In genomic region chr12:112542920-112543300, GRCm38 (mm10) we compare ENCODE assay signal across 8 mouse cellular contexts. TPM values are rescaled to one million over a fixed set of nuclear protein-coding genes. Genes with fewer than 3 reads are reported as not detected.
DNase-seq lines count a peak whose midpoint lies in the region; ATAC-seq lines count a peak whose summit lies in the region.

No protein-coding gene starts in this region.

- no peak overlapping the region for H3K4me3 ChIP-seq in intestine, embryonic 15.5 days (replicated peaks)
- peak overlapping the region; percentile 9; the same call in 1 of the 2 replicates for H3K4me3 ChIP-seq in midbrain, embryonic 10.5 days

- H3K4me2 ChIP-seq in intestine, embryonic 15.5 days (replicated peaks): no peak overlapping the region

- no peaks in the 10 kb centered on the region for H3K36me3 ChIP-seq in intestine, embryonic 15.5 days
- no peaks in the 10 kb centered on the region for H3K36me3 ChIP-seq in midbrain, embryonic 10.5 days

- WGBS in intestine, embryonic 15.5 days: 5% methylated on average over 11 of the region's 11 CpGs
- 5% methylated on average over 11 of the region's 11 CpGs for WGBS in midbrain, embryonic 10.5 days

- intact Hi-C loops in gastrocnemius, postnatal 36 days (cut with DNase I): loop anchor here (2.0 to 10.0 kb wide), 3 partner anchors 131 to 428 kb away; no protein-coding TSS in a partner anchor
- intact Hi-C loops in left cerebral cortex, postnatal 10 days (cut with DNase I): loop anchor here (1.0 to 5.0 kb wide), 3 partner anchors 46 to 431 kb away; no protein-coding TSS in a partner anchor

- H3K9me3 ChIP-seq in intestine, embryonic 15.5 days: no peaks in the 10 kb centered on the region
- no peaks in the 10 kb centered on the region for H3K9me3 ChIP-seq in midbrain, embryonic 10.5 days (replicated peaks)

- DNase-seq in adrenal gland, adult 18-20 months (ENCODE audit: low spot score in 2 of 2): peak; percentile 94 to 96
- peak; percentile 95 for DNase-seq in embryo, embryonic 10.5 days (ENCODE audit: low spot score)
- peak; percentile 83 to 85 for DNase-seq in gastrocnemius, postnatal 36 days
- peak; percentile 86 to 91 for DNase-seq in left cerebral cortex, postnatal 10 days (ENCODE audit: extremely low spot score in 1 of 2, low spot score in 2 of 2)
- peak; percentile 93 for DNase-seq in midbrain, embryonic 10.5 days (ENCODE audit: low spot score)
- DNase-seq in right cerebral cortex, postnatal 36 days (ENCODE audit: low spot score in 2 of 2): peak; percentile 78 to 82
- DNase-seq in urinary bladder, postnatal 36 days (ENCODE audit: low spot score in 2 of 2): peak; percentile 85 to 88

- ATAC-seq in intestine, embryonic 15.5 days: peak; percentile 75

- peaks cover 5% of the 10 kb centered on the region; the same call in 1 of the 2 replicates for H3K4me1 ChIP-seq in intestine, embryonic 15.5 days (replicated peaks)
- peaks cover 65% of the 10 kb centered on the region for H3K4me1 ChIP-seq in midbrain, embryonic 10.5 days

- no peaks in the 10 kb centered on the region for H3K27me3 ChIP-seq in intestine, embryonic 15.5 days (replicated peaks)
- peaks cover 33% of the 10 kb centered on the region for H3K27me3 ChIP-seq in midbrain, embryonic 10.5 days (ENCODE audit: low read depth, poor library complexity, severe bottlenecking)

- H3K27ac ChIP-seq in intestine, embryonic 15.5 days: no peak overlapping the region
- H3K27ac ChIP-seq in midbrain, embryonic 10.5 days (replicated peaks): peak overlapping the region; percentile 80

- no peak overlapping the region for H3K9ac ChIP-seq in intestine, embryonic 15.5 days

RNA-seq across cellular contexts. Expression of gene Tmem179, which starts 26.4 kb away (rescaled TPM):
- total RNA-seq in adrenal gland, adult 18-20 months (2021): 1 to 10 TPM; 6.5 to 8.5 TPM
- not detected for total RNA-seq in gastrocnemius, postnatal 36 days (2021)
- polyA plus RNA-seq in intestine, embryonic 15.5 days (2015; fragmentation: Nextera tagmentation; extraction: Ambion mirVana): 2.4 and 3.2 TPM in 2 replicates
- total RNA-seq in left cerebral cortex, postnatal 10 days (2021): 100 to 1,000 TPM; 142 to 145 TPM
- polyA plus RNA-seq in midbrain, embryonic 10.5 days (2016; fragmentation: Nextera tagmentation; extraction: Ambion mirVana): 2.8 and 4.9 TPM in 2 replicates

RNA-seq across cellular contexts. Expression of gene Inf2, which starts 45.7 kb away (rescaled TPM):
- total RNA-seq in adrenal gland, adult 18-20 months (2021): 10 to 100 TPM; 25.2 to 29.7 TPM
- total RNA-seq in gastrocnemius, postnatal 36 days (2021): 10 to 100 TPM in 1 of 2 experiments, 1 to 10 TPM in 1; 9.2 to 11.1 TPM
- polyA plus RNA-seq in intestine, embryonic 15.5 days (2015; fragmentation: Nextera tagmentation; extraction: Ambion mirVana): 2.5 and 2.8 TPM in 2 replicates
- total RNA-seq in left cerebral cortex, postnatal 10 days (2021): 10 to 100 TPM; 53.3 to 62.6 TPM
- polyA plus RNA-seq in midbrain, embryonic 10.5 days (2016; fragmentation: Nextera tagmentation; extraction: Ambion mirVana): 1.7 and 1.8 TPM in 2 replicates

RNA-seq across cellular contexts. Expression of gene A530016L24Rik, which starts 53.7 kb away (rescaled TPM):
- 100 to 1,000 TPM in 1 of 2 experiments, 10 to 100 TPM in 1; 25.0 to 131 TPM for total RNA-seq in adrenal gland, adult 18-20 months (2021)
- 1 to 10 TPM; 1.1 to 1.3 TPM for total RNA-seq in gastrocnemius, postnatal 36 days (2021)
- 0.30 and 0.36 TPM in 2 replicates for polyA plus RNA-seq in intestine, embryonic 15.5 days (2015; fragmentation: Nextera tagmentation; extraction: Ambion mirVana)
- under 1 TPM; 0.53 to 0.62 TPM for total RNA-seq in left cerebral cortex, postnatal 10 days (2021)
- polyA plus RNA-seq in midbrain, embryonic 10.5 days (2016; fragmentation: Nextera tagmentation; extraction: Ambion mirVana): not detected in 2 replicates

Comparison
In these comparisons a context has a peak if more than half of its experiments do, and no peak if none do; other contexts are left out.
1. RNA of gene Tmem179, which starts 26.4 kb away (total RNA-seq): 142 to 145 TPM in left cerebral cortex, postnatal 10 days; 6.5 to 8.5 TPM in adrenal gland, adult 18-20 months and not detected in gastrocnemius, postnatal 36 days; every median in the first group is over 10 times any median in the second.
2. RNA of gene A530016L24Rik, which starts 53.7 kb away (total RNA-seq): 25.0 to 131 TPM in adrenal gland, adult 18-20 months; 1.1 to 1.3 TPM in gastrocnemius, postnatal 36 days and 0.53 to 0.62 TPM in left cerebral cortex, postnatal 10 days; every median in the first group is over 10 times any median in the second.
3. Peak in every context shown above with its lines, with median percentiles within 50 percentile points of each other: DNase-seq.